ENCODE assay signal across 8 mouse cellular contexts in the genomic region with DNA sequence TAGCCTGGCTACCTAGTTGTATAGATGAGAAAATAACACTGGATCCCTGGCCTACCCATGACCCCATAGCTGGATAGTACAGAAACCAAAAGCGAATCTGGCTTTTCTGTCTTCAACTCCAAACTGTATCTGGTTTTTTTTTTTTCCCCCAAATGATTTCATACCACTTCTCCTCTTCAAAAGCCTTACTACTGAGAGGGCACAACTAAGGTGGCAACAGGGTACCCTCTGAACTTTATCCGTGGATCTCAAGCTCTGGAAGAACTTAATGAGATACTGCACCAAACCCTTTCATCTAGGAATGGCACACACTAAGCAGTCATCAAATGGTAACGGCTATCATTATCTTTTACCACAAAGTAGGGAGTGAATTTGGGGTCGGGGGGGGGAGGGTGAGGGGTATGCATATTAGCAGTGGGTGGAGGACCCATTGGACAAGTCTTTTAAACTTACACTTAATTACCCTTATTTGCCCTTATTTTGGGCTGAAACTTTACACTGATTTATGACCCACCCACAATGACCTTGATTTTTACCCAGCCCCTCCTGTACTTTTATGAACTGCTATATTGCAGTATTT. TPM values are rescaled to one million over a fixed set of nuclear protein-coding genes. Genes with fewer than 3 reads are reported as not detected.
DNase-seq lines count a peak whose midpoint lies in the region; ATAC-seq and TF ChIP-seq lines count a peak whose summit lies in the region.

No protein-coding gene starts in this region.

- WGBS in liver, embryonic 11.5 days = 18% methylated on average over 4 of the region's 4 CpGs
- 33% methylated on average over 4 of the region's 4 CpGs for WGBS in thymus, adult 2 months

- H3K9ac ChIP-seq in liver, embryonic 11.5 days (ENCODE audit: low read depth, low read length) = peak overlapping the region; percentile 81

- no peak for TF ChIP-seq CTCF in thymus, adult 2 months (IDR thresholded peaks at IDR 0.05; ENCODE audit: borderline replicate concordance, control insufficient read depth, extremely low read depth, insufficient read depth, low read length, poor library complexity)

- H3K9me3 ChIP-seq in liver, embryonic 11.5 days (ENCODE audit: control insufficient read depth, low read length) = no peaks in the 10 kb centered on the region

- DNase-seq in embryo, embryonic 9.5 days (ENCODE audit: extremely low spot score) = peak; percentile 4
- no peak for DNase-seq in embryo, embryonic 11 days
- DNase-seq in thymus, postnatal 0 days (ENCODE audit: low spot score) = peak; percentile 5
- no peak for DNase-seq in thymus, postnatal 36 days
- DNase-seq in liver, embryonic 11.5 days (ENCODE audit: low spot score) = no peak
- no peak for DNase-seq in ovary, postnatal 14 days (ENCODE audit: low spot score)
- DNase-seq in left cerebral cortex, adult 11 months (ENCODE audit: low spot score) = no peak
- DNase-seq in thymus, adult 2 months = no peak

- H3K27ac ChIP-seq in liver, embryonic 11.5 days (ENCODE audit: low read depth, low read length) = no peak overlapping the region; the same call in 1 of the 2 replicates
- no peak overlapping the region for H3K27ac ChIP-seq in thymus, adult 2 months (ENCODE audit: control insufficient read depth, insufficient read depth, low read length)

- no peak for TF ChIP-seq POLR2A in thymus, adult 2 months (IDR thresholded peaks at IDR 0.05; ENCODE audit: control insufficient read depth, extremely low read depth, insufficient read depth, low read length, poor library complexity)

- H3K36me3 ChIP-seq in liver, embryonic 11.5 days (ENCODE audit: control insufficient read depth, insufficient read depth, low read length) = no peaks in the 10 kb centered on the region
- H3K36me3 ChIP-seq in thymus, adult 2 months (ENCODE audit: control insufficient read depth, insufficient read depth, low read length) = no peaks in the 10 kb centered on the region

- H3K27me3 ChIP-seq in liver, embryonic 11.5 days (replicated peaks; ENCODE audit: control insufficient read depth, insufficient read depth, low read length) = no peaks in the 10 kb centered on the region
- no peaks in the 10 kb centered on the region for H3K27me3 ChIP-seq in thymus, adult 2 months (ENCODE audit: control insufficient read depth, insufficient read depth, low read length)

- 0 out of 2 replicates have a peak, but pooled peaks have one; percentile 15 for ATAC-seq in liver, embryonic 11.5 days (replicated peaks; ENCODE audit: low FRiP score)

- H3K4me1 ChIP-seq in liver, embryonic 11.5 days (replicated peaks; ENCODE audit: control insufficient read depth, insufficient read depth, low read length) = no peaks in the 10 kb centered on the region
- peaks cover 4% of the 10 kb centered on the region; the same call in 1 of the 2 replicates for H3K4me1 ChIP-seq in thymus, adult 2 months (replicated peaks; ENCODE audit: control insufficient read depth, insufficient read depth, low read length)

- H3K4me2 ChIP-seq in liver, embryonic 11.5 days = peak overlapping the region; percentile 79

- H3K4me3 ChIP-seq in liver, embryonic 11.5 days (ENCODE audit: low read depth, low read length) = peak overlapping the region; percentile 84
- no peak overlapping the region for H3K4me3 ChIP-seq in thymus, adult 2 months (ENCODE audit: control insufficient read depth, insufficient read depth, low read length)

RNA-seq across cellular contexts. Expression of a gene that starts 1.2 kb away (rescaled TPM):
- polyA plus RNA-seq in thymus, postnatal 0 days (2015; fragmentation: Nextera tagmentation; extraction: Ambion mirVana) = 10.3 and 11.7 TPM in 2 replicates
- 10.9 and 11.0 TPM in 2 replicates for polyA plus RNA-seq in liver, embryonic 11.5 days (2014; fragmentation: Nextera tagmentation; extraction: Ambion mirVana)
- 7.4 and 9.3 TPM in 2 replicates for polyA plus RNA-seq in thymus, adult 2 months (2012; rRNA removed)

RNA-seq across cellular contexts. Expression of a gene that starts 26.4 kb away (rescaled TPM):
- polyA plus RNA-seq in thymus, postnatal 0 days (2015; fragmentation: Nextera tagmentation; extraction: Ambion mirVana) = not detected in 2 replicates
- not detected in 2 replicates for polyA plus RNA-seq in liver, embryonic 11.5 days (2014; fragmentation: Nextera tagmentation; extraction: Ambion mirVana)
- polyA plus RNA-seq in thymus, adult 2 months (2012; rRNA removed) = not detected in 2 replicates

Comparison
In these comparisons a context has a peak if more than half of its experiments do, and no peak if none do; other contexts are left out.
1. DNase-seq: peak in embryo, embryonic 9.5 days (single experiment) and thymus, postnatal 0 days (single experiment); none in embryo, embryonic 11 days (single experiment), thymus, postnatal 36 days (0 of 2), liver, embryonic 11.5 days (single experiment), ovary, postnatal 14 days (single experiment), left cerebral cortex, adult 11 months (single experiment) and thymus, adult 2 months (single experiment).